Mouse (Mus musculus): ENCODE results near the gene Arhgef25.
"Not testable (repeated sequence)": the region's sequence is repeated elsewhere in the genome, so short reads cannot be mapped to it uniquely, and the experiment has no call there.

Arhgef25 gene

DNA sequence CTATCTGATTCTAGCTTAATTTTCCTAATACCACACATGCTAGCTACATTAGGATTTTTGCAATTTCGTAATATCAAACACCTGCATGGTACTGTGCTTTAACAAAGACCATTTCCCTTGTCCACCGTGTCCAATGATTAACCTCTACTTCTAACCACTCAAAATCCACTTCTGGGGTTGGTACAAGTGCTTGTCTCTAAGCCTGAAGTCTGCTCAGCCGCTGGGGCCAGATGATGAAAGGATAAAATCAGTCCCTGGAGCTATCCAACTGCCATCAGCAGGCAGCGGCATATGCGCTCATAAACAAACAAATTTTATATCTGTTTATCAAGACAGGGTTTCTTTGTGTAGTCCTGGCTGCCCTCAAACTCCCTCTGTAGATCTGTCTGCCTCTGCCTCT is 14.7 kb upstream of the Arhgef25 start:
- DNase-seq (ENCODE audit: low spot score) = no peak

DNA sequence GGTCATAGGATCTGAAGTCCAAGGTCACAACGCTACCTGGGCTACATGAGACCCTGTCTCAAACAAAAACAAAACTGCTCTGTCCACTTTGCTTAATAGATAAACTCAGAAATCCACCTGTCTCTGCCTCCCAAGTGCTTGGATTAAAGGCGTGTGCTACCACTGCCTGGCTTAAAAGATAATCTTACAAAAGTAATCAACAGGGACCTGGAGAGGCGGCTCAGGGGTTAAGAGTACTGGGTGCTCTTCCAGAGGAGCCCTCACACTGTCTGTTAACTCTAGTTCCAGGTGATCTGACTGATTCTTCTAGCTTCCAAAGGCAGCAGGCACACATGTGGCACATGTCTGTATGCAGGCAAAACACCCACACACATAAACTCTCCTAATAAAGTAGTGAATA is 13.2 kb upstream of the Arhgef25 start:
- DNase-seq (ENCODE audit: low spot score) = no peak

DNA sequence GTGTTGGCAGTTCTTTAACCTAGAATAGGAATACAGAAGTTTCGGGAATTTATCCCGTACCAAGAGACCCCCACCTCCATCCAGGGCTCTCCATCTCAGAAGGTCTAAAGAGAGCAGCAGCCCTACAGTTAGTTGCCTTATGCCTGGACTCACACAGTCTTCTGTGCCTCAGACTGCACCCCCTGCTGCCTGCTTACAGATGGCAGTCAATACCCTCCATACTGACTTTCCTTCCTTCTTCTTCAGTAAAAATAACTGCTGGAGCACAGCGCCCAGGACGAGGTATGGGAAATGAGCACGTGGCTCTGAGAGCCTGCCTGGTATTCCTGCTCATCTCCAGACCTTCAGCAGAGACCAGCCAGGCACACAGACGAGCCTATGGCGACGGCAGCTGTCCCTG is 10.4 kb upstream of the Arhgef25 start:
- DNase-seq (ENCODE audit: low spot score) = no peak

DNA sequence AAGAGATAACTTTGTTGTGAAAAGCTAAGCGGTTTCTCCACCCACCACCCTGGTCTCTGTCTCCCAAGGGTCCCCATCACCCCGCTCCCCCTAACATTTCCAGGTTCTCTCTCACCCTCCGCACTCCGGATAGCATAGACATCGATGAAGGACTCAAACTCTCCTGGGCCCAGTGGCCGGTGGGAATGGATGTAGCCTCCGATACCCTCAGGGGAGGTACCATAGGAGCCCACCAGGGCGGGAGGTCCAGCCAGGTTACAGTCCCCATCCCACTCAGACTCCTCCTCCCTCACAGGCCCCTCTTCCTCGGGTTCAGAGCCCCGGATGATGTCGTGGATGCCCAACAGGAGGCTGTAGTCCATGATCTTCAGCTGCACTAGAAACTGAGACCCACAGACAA is 9.6 kb upstream of the Arhgef25 start:
- DNase-seq (ENCODE audit: low spot score) = no peak

DNA sequence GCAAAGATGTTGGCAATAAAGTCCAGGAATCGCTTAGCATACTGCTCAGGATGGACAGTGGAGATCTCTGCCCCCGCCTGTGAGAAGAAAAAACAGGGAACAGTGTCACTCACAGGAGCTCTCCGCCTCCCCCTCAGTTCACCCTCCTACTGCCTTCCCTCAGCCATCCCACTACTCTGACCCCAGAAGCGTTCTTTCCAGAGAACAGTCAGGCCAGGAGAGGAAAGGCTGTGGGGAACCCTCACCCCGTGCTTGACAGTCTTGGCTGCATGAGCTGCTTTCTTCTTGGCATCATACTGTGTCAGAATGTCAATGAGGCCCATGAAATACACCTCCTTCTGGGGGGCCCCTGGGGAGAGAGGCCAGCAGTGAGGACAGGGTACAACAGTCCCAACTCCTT is 9.2 kb upstream of the Arhgef25 start:
- DNase-seq (ENCODE audit: low spot score) = peak; percentile 43

DNA sequence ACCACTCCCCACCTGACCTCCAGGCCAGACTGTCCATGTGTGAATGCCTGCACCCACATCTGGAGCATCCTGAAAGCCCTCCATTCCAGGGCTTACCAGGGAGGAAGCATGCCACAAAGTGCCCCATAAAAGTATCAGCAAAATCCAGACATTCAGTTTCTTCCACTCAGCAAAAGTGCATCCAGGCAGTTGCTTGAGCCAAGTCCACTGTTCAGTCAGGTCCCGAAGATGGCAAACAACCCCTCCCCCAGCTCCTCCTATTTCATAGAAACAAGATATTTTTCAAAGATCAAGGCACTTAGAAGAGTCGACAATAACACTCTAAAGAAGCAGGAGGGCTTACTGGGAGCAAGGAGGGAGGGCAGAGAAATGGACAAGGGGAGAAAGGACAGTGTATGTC is 8.6 kb upstream of the Arhgef25 start:
- no peak for DNase-seq (ENCODE audit: low spot score)

DNA sequence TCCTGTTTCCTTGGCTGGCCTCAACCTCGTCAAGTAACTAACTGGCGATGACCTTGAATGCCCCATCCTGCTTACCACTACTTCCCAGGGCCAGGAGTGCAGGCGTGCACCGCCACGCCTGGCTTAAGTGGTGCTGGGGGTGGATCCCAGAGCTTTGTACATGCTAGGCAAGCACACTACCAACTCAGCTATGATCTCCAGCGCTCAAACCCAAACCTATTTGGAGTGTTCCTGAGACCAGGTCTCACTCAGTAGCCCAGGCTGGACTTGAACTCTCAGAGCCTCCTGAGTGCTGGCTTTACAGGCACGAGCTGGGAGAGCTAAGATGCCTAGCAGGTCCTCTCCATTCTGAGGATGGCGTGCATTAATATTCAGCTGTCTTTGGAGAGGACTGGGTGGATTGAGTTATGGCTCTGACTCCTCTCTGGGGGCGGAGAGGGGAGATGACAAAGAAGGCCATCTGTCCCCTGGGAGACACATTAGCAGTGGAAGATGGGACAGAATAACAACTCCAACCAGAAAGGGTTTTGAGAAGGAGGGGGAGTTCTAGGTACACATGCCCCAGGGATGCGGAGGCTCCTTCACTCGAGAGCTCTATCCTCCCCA is 7.7 kb upstream of the Arhgef25 start:
- no peak for DNase-seq (ENCODE audit: low spot score)

DNA sequence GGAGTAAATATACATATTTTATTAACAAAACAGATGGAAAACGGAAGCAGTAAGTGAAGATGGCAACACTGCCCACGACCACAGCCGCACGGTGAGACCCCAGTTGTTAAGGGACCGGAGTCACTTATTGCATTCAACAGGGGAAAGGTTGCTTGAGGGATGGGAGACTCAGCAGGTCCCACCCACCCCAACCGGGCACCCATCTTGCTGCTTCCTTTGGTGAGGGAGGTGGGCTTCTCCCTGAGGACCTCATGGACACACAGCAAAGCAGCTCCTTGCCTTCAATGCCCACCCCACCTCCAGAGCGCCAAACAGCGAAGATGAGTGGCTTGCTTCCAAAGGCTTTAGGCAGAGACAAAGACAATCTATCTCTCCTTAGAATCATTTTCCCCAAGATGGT is 7.2 kb upstream of the Arhgef25 start:
- no peak for DNase-seq (ENCODE audit: low spot score)

DNA sequence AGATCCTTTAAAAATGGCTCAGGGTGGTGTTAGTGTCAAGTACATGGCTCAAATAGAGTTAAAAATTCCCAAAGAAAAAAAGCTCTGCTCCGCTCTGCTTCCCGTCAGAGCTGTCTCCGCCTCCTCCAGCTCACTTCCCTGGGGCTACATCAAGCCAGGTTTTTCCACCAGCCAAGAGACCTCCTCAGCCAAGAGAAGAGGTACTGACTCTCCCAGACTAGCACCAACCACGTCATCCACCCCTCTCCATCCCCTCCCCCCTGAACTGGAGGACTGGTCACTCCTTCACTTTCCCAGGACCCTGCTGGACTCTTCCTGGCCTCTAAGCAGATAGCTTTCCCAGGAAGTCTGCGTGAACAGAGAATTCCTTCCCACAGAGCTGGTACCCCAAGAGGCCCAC is 6.5 kb upstream of the Arhgef25 start:
- DNase-seq (ENCODE audit: low spot score) = peak; percentile 83

DNA sequence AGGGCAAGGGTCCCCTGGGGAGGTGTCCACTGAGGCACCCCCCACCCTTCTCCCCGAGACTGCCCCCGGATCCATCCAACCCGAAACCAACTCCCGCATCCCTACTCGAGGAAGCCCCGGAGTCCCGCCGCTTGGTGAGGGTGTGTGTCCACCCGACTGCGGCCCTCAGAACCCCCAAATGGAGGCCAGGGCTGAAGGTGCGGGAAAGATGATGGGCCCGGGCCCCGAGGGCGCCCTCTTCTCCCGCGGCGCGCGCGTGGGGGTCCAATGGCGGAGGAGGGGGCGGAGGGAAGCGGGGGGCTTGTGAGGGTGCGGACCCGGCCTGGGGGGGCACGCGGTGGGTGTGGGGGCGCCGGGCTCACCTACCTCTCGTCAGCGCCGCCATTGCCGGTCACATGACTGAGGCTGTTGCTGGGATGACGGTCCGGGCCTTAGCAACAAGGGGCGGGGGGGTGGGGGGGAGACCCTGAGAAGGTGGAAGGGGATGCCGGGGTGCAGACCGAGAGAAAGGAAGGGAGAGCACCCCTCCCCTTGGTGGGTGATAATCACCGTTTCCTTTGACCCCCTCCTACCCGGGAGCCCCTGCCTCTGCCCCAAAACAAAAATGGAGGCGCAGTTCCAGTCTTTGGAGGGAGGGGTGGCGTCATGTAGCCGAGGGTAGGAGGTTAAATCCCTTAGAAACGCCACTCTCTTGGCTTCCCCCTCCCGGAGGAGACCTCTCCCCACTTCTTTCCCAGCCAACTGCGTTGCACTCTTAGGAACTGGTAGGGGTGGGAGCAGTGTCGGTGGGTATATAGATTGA is 5.6 kb upstream of the Arhgef25 start, which contains the start of gene Dtx3:
Gene Dtx3 (minus strand): TSS at position 401 of the 802 bp plus-strand sequence.
- peak; percentile 37 for DNase-seq (ENCODE audit: low spot score)

DNA sequence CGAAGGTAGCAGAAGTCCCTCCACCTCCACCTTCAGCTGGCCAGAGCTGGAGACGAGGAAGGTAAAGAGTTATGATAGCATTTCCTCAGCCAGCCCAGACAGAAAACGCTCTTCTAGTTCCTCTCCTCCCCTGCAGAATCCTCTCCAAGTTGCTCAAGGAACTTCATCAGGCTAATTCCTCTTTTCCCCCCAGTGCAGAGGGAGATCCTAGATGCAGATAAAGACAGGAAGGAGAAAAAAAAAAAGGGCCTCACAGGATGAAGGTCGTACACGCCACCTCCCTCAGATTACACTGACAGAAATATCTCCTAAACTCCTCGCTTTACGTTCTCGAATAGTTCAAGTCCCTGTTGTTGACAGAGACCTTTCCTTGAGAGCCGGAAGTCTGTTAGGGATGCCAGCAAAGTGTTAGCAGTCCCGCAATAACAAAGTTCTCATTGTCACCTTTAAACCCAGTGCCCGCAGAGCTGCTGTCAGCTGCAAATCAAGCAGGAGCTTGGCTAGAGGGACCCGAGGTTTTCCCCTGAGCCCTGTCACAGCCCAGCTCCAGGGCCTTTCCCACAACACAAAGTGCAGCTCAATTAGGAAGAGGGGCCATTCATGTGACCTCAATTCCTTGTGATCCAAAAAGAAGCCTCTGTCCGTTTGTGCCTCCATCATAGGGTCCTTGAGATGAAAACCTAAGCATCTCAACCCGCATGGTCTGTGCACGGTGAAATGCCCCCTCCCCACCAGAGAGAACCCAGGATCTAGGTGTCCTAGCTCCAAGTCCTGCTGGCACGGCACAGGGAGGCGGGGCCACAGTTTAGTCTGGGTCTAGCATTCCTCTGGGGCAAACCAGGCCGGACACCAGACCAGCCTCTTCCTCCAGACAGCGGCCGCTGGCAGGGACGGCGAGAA is 4.8 kb upstream of the Arhgef25 start:
- DNase-seq (ENCODE audit: low spot score) = peak; percentile 81

DNA sequence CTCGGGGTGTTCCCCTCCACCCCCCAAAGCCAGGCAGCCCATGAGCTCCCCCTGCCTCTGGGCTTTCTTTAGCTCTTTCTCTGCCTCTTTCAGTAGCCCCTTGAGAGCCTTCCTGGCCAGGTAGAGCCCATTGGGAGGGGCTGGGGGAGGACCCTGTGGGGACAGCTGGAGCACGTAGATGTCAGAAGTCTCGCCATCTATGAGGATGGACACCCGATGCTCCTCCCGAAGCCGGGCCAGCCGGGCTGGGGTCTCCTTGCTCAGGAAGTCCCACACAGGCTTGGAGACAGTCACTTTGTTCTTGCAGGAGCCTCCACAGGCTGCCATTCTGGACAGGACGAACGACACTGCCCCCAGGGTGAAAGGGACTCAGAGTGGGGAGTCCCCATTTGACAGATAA is 3.1 kb upstream of the Arhgef25 start:
- no peak for DNase-seq (ENCODE audit: low spot score)

DNA sequence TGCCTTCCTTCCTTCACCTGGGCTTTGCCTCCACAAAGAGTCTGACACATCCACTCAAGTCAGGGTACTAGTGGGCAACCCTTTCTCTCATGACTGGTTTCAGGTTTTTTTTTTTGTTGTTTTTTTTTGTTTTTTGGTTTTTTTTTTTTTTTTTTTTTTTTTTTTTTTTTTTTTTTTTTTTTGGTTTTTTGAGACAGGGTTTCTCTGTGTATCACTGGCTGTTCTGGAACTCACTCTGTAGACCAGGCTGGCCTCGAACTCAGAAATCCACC is 2.1 kb upstream of the Arhgef25 start:
- not testable (repeated sequence) for DNase-seq (ENCODE audit: low spot score)

DNA sequence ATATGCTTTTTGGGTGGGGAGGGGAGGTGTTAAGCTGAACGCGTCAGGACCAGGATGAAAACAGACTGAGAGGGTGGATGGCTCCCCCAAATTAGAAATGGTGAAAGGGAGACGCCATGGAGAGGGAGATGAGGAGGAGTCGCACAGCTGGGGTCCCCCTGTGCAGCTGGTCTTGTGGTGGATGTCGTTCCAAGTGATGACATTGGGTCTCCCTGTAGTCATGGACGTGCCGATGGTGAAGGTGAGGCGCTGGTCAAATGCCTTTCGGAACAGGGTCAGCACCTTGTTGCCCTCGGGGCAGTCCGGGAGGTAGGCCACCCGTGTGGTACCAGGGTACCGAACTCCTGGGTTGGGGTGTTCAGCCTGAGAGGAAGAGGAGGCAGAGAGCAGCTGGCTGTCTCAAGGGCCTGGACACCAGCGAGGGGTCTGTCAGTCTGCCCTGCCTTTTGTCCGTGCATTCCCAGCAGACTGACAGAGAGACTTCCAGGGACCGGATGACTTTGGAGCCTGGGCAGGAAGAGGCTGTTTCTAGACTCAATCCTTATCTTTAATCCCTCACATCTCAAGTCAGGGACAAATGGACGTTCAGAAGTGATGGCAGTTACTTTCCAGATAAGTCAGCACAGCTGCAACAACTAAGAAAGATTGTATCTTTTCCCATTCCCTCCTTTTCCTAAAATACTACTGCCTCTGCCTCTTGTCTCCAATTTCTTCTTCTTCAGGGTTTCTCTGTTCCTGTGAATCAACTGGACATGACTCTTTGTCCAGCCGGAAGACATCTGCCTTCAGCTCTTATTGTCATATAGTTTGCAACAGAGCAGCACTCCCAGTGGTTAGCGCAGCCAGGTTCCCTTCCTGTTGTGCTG is 1.5 kb upstream of the Arhgef25 start:
- DNase-seq (ENCODE audit: low spot score) = no peak

DNA sequence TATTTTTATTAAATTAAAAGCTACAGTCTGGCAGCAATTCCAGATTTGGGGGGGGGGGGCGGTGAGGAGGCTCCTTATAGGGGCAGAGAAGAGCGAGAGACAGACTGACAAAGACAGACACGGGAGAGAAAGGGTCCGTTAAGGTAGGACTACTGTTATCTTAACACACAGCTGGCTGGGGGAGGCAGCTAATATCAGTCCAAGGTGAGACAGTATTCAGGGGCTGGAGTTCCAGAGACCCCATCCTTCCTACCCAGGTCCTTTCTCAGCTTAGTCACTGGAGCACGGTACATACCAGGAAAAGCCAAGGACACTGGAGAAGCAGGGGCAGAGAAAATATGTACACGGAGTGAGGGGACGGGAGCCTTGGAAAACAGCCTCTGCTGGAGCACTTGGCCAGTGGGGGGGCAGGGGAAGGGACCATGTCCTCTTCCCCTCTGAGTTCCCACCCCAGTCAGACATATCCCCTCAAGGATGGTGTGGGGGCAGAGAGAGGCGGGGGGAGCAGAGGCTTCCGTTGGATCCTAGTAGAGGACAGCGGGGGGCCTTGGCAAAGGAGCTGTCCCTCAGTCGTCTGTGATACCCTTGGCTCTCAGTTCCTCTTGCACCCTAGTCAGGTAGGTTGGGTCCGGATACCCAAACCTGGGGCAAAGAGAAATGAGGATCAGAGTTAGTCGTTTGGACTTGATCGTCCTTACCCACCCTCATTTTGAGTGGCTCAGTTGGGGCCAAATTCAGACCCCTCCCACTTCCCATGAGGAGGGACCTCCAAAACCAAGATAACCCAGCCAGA is 711 bp upstream of the Arhgef25 start:
- no peak for DNase-seq (ENCODE audit: low spot score)

DNA sequence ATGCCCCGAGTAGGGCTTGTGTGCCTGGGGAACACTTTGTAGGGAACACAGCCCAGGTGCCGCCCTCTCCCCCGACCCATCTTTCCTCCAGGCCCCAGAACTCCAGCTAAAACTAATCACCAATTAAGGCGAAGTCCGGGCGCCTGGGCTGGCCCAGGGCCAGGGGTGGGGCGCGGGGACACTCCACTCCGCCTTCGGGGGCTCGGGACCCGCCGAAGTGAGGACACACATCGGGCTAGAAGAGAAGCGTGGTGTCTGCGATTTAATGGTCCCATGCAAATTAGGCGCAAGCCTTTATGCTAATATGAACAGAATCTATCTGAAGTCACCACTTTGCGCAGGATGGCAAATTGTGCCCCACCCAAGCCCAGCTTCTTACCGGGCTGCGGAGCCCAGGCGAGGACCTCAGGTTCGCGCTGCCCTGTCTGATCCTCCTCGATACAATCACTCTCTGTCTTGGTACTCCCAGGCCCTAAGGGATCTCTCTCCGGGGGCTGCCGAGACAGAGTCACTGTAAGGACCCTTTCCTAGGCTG is 700 bp downstream of the Arhgef25 start:
- DNase-seq (ENCODE audit: low spot score) = peak; percentile 28

DNA sequence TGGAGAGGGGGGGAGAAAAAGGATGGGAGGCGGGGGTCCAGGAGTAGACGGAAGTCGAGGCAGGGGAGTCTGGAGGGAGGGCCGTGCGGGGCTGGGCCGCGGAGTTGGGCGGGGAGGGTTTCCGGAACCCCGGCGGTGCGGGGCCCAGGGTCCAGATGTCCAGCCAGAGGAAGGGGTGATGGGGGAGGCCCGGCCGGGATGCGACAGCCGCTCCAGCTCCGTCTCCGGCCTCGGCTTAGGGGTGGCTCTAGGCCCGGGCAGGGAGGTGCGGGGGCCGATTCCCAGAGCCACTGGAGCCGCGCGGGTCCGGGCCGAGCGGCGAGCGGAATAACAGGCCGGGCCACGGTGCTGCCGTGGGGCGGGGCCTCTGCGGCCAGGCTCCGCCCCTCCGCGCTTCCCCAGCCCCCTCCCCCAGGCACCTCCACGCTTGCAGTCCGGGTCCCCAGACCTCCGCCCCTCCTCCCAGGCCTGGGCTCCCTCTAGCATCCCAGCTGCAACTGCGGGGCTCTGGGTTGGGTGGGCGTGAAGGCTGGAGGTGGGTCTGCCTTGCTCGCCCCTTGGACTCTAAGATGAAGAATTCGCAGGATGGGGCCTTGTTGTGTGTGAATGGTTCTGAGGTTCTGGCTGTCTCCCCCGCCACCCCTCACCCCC is 1.3 kb downstream of the Arhgef25 start:
- DNase-seq (ENCODE audit: low spot score) = peak; percentile 63

DNA sequence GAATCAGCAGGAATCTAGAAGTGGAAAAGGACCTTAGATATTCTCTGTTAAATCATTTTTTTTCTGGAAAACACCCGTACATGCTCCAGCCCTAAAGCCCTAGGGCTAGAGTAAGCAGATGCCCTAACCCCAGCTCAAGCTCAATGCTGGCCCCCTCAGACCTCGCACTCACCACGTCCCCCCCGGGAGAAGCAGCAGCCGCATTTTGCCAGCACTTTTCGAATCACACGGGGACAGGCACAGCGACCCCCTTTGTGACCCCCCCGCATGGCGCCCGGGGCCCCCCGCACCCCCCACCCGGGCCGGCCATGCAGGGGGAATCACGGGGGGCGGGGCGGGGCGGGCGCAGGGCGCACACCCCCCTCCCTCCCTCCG is 1.8 kb downstream of the Arhgef25 start:
- no peak for DNase-seq (ENCODE audit: low spot score)

DNA sequence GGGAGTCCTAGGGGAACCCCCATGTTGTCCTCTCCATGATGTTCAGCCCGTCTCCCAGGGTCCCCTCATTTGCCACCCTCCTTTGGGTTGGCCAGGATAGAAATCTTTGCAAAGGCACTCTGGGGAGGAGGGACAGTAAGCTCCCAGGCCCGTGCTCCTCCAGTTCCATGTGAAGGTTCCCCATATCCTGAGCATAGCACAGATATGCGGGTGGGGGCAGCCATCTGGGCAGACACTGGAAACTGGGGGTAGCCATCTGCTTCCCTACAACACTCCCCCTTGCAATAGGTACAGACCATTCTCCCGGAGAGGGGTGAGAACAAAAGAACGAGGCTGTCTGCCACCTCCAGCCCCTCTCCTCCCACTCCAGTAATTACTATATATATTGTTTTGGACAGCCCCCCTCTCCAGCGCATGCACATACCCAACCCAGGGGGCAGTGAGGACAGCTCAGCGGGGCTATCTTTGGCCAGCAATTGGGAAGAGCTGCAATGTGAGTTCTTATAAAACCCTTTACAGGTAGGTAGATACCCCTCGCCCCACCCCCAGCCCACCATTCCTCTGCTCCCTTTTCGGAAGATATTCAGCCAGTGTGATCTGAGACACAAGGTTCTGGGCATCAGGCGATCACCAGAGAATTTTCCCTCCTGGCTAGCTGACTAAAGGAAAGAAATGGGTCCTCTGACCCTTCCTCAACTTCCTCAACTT is 2.4 kb downstream of the Arhgef25 start:
- DNase-seq (ENCODE audit: low spot score) = no peak

DNA sequence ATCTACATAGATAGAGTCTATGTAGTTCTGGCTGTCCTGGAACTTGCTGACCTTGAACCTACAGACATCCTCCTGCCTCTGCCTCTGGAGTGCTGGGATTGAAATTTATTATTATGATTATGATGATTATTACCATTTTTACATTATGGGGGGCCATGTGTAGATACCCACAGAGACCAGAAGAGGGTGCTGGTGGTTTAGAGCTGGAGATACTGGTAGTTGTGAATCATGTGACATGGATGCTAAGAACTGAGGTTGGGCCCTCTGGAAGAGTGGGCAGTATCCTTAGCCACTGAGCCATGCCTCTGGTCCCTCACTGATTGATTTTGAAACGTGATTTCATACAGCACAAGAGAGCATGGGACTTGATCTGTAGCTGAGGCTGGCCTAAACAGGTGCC is 3.4 kb downstream of the Arhgef25 start:
- DNase-seq (ENCODE audit: low spot score) = no peak

All from adipocyte (in vitro differentiated cells).